Mouse (Mus musculus) embryo, embryonic 9.5 days (tissue): ENCODE results near the gene Sfi1.
A peak's percentile ranks its signal among the peaks of the same experiment; 100 is the strongest.
"Not testable (repeated sequence)": the region's sequence is repeated elsewhere in the genome, so short reads cannot be mapped to it uniquely, and the experiment has no call there.

Source experiments
- DNase-seq: peaks from one replicate; pipeline ENCODE4 v3.0.0-alpha.2; 2017; ENCODE audit errors: extremely low spot score

Sfi1 gene

GRCm38 (mm10) chr11:3104501-3105260 is 88.6 kb downstream of the Sfi1 start:
- not testable (repeated sequence) for DNase-seq

- DNase-seq: no peak
Observed at GRCm38 (mm10) chr11:3103619-3104164, 89.6 kb downstream of the Sfi1 start.

DNA sequence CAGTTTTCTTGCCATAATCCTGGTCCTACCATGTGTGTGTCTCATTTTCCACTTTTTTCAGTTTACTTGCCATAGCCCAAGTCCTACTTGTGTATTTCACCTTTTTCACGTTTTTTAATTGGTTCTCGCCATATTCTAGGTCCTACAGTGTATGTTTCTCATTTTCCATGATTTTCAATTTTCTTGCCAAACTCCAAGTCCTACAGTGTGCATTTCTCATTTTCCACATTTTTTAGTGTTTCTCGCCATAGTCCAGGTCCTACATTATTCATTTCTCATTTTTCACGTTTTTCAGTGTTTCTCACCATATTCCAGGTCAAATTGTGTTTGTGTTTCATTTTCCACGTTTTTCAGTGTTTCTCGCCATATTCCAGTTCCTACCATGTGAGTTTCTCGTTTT is 90.6 kb downstream of the Sfi1 start:
- not testable (repeated sequence) for DNase-seq

GRCm38 (mm10) chr11:3101875-3102494 is 91.3 kb downstream of the Sfi1 start:
- DNase-seq: no peak

DNA sequence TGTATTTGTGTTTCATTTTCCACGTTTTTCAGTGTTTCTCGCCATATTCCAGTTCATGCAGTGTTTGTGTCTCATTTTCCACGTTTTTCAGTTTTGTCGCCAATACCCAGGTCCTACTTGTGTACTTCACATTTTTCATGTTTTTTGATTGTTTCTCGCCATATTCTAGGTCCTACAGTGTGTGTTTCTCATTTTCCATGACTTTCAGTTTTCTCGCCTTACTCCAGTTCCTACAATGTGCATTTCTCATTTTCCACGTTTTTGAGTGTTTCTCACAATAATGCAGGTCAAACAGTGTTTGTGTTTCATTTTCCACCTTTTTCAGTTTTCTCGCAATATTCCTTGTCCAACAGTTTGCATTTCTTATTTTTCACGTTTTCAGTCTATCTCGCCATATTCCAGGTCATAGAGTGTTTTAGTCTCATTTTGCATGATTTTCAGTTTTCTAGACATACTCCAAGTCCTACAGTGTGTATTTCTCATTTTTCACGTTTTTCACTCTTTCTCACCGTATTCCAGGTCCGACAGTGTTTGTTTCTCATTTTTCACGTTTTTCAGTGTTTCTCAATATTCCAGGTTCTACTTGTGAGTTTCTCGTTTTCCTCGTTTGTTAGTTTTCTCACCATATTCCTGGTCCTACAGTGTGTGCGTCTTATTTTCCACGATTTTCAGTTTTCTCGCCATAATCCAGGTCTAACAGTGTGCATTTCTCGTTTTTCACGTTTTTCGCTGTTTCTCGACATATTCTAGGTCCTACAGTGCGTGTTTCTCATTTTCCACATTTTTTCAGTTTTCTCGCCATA is 92.0 kb downstream of the Sfi1 start:
- no peak for DNase-seq

- DNase-seq: peak; percentile 25
Observed at GRCm38 (mm10) chr11:3100066-3100645, 93.1 kb downstream of the Sfi1 start.
